Mouse (Mus musculus): Measurements from ENCODE around the gene Sema3b. TPM values are rescaled to one million over a fixed set of nuclear protein-coding genes. Genes with fewer than 3 reads are reported as not detected.

The Sema3b gene
- polyA plus RNA-seq, 1 experiment from 2014 or later: 0.41 TPM

GRCm38 (mm10) chr9:107615035-107615434 is 6.0 kb upstream of the Sema3b start:
- DNase-seq: no peak
- 84% methylated on average over 4 of the region's 4 CpGs for WGBS (ENCODE audit: insufficient replicate concordance)
- H3K36me3 ChIP-seq (replicated peaks; ENCODE audit: insufficient read depth, low read length): peaks cover 58% of the 10 kb centered on the region

GRCm38 (mm10) chr9:107612945-107613569 is 4.0 kb upstream of the Sema3b start:
- 11% methylated on average over 12 of the region's 12 CpGs for WGBS (ENCODE audit: insufficient replicate concordance)

More at GRCm38 (mm10) chr9:107615035-107615434, 6.0 kb upstream of the Sema3b start:
- no peak overlapping the region for H3K27ac ChIP-seq (ENCODE audit: low read depth)
- ATAC-seq: no peak
- H3K4me3 ChIP-seq (ENCODE audit: low read depth, low read length): no peak overlapping the region
- no peaks in the 10 kb centered on the region for H3K27me3 ChIP-seq (ENCODE audit: insufficient read depth, low read length)
- no peak overlapping the region for H3K4me2 ChIP-seq (ENCODE audit: low read depth, low read length)
- peaks cover 40% of the 10 kb centered on the region for H3K4me1 ChIP-seq (ENCODE audit: insufficient read depth)
- TF ChIP-seq EP300 (IDR thresholded peaks at IDR 0.05; ENCODE audit: low read depth) (no peak), CTCF (IDR thresholded peaks at IDR 0.05; ENCODE audit: low read depth) (no peak)
- no peak overlapping the region for H3K9ac ChIP-seq (replicated peaks)
- H3K9me3 ChIP-seq (ENCODE audit: low read length): no peaks in the 10 kb centered on the region

GRCm38 (mm10) chr9:107612191-107612944 is 3.3 kb upstream of the Sema3b start:
- WGBS (ENCODE audit: insufficient replicate concordance): 4% methylated on average over 40 of the region's 48 CpGs
- peak overlapping the region; percentile 94 for H3K27ac ChIP-seq (ENCODE audit: low read depth)
- H3K9me3 ChIP-seq (ENCODE audit: low read length): no peaks in the 10 kb centered on the region

More at GRCm38 (mm10) chr9:107612945-107613569, 4.0 kb upstream of the Sema3b start:
- no peaks in the 10 kb centered on the region for H3K9me3 ChIP-seq (ENCODE audit: low read length)
- TF ChIP-seq CTCF (IDR thresholded peaks at IDR 0.05; ENCODE audit: low read depth) (no peak), EP300 (IDR thresholded peaks at IDR 0.05; ENCODE audit: low read depth) (no peak)
- peaks cover 39% of the 10 kb centered on the region for H3K36me3 ChIP-seq (replicated peaks; ENCODE audit: insufficient read depth, low read length)
- peak overlapping the region; percentile 49; the same call in 1 of the 2 replicates for H3K9ac ChIP-seq (replicated peaks)
- H3K4me1 ChIP-seq (ENCODE audit: insufficient read depth): peaks cover 24% of the 10 kb centered on the region
- DNase-seq (no peak), ATAC-seq (peak; percentile 33)
- peak overlapping the region; percentile 94 for H3K27ac ChIP-seq (ENCODE audit: low read depth)
- H3K4me3 ChIP-seq (ENCODE audit: low read depth, low read length): peak overlapping the region; percentile 55
- no peaks in the 10 kb centered on the region for H3K27me3 ChIP-seq (ENCODE audit: insufficient read depth, low read length)
- peak overlapping the region; percentile 90 for H3K4me2 ChIP-seq (ENCODE audit: low read depth, low read length)

GRCm38 (mm10) chr9:107611456-107612190 is 2.6 kb upstream of the Sema3b start:
- no peak for DNase-seq
- no peak for ATAC-seq
- TF ChIP-seq EP300 (IDR thresholded peaks at IDR 0.05; ENCODE audit: low read depth): no peak
- TF ChIP-seq CTCF (IDR thresholded peaks at IDR 0.05; ENCODE audit: low read depth): no peak
- Histone ChIP-seq H3K9ac (replicated peaks) (peak overlapping the region; percentile 80; the same call in 1 of the 2 replicates), H3K4me2 (ENCODE audit: low read depth, low read length) (peak overlapping the region; percentile 90), H3K27me3 (ENCODE audit: insufficient read depth, low read length) (no peaks in the 10 kb centered on the region), H3K4me1 (ENCODE audit: insufficient read depth) (peaks cover 33% of the 10 kb centered on the region), H3K27ac (ENCODE audit: low read depth) (peak overlapping the region; percentile 94), H3K9me3 (ENCODE audit: low read length) (no peaks in the 10 kb centered on the region), H3K4me3 (ENCODE audit: low read depth, low read length) (peak overlapping the region; percentile 55; the same call in 1 of the 2 replicates), H3K36me3 (replicated peaks; ENCODE audit: insufficient read depth, low read length) (peaks cover 29% of the 10 kb centered on the region)
- 40% methylated on average over 6 of the region's 6 CpGs for WGBS (ENCODE audit: insufficient replicate concordance)

More at GRCm38 (mm10) chr9:107612191-107612944, 3.3 kb upstream of the Sema3b start:
- peak overlapping the region; percentile 80 for H3K9ac ChIP-seq (replicated peaks)
- ATAC-seq: peak; percentile 95
- TF ChIP-seq CTCF (IDR thresholded peaks at IDR 0.05; ENCODE audit: low read depth) (peak; percentile 99), EP300 (IDR thresholded peaks at IDR 0.05; ENCODE audit: low read depth) (no peak)
- peaks cover 34% of the 10 kb centered on the region for H3K36me3 ChIP-seq (replicated peaks; ENCODE audit: insufficient read depth, low read length)
- H3K27me3 ChIP-seq (ENCODE audit: insufficient read depth, low read length): no peaks in the 10 kb centered on the region
- H3K4me1 ChIP-seq (ENCODE audit: insufficient read depth): peaks cover 31% of the 10 kb centered on the region
- H3K4me3 ChIP-seq (ENCODE audit: low read depth, low read length): peak overlapping the region; percentile 55
- peak overlapping the region; percentile 90 for H3K4me2 ChIP-seq (ENCODE audit: low read depth, low read length)
- DNase-seq: peak; percentile 99

- whole genome bisulfite sequencing (ENCODE audit: insufficient replicate concordance): 81% methylated on average over 4 of the region's 4 CpGs
- H3K27me3 ChIP-seq (ENCODE audit: insufficient read depth, low read length): no peaks in the 10 kb centered on the region
- no peak overlapping the region for H3K27ac ChIP-seq (ENCODE audit: low read depth)
- H3K9ac ChIP-seq (replicated peaks): no peak overlapping the region
- TF ChIP-seq CTCF (IDR thresholded peaks at IDR 0.05; ENCODE audit: low read depth) (no peak), EP300 (IDR thresholded peaks at IDR 0.05; ENCODE audit: low read depth) (no peak)
- ATAC-seq (no peak), DNase-seq (no peak)
- H3K9me3 ChIP-seq (ENCODE audit: low read length): no peaks in the 10 kb centered on the region
- H3K4me3 ChIP-seq (ENCODE audit: low read depth, low read length): no peak overlapping the region
- H3K4me2 ChIP-seq (ENCODE audit: low read depth, low read length): no peak overlapping the region
- H3K4me1 ChIP-seq (ENCODE audit: insufficient read depth): peaks cover 37% of the 10 kb centered on the region
- peaks cover 7% of the 10 kb centered on the region for H3K36me3 ChIP-seq (replicated peaks; ENCODE audit: insufficient read depth, low read length)
Observed at GRCm38 (mm10) chr9:107609433-107609830, 403 bp upstream of the Sema3b start.
